Mouse (Mus musculus): ENCODE results near the gene Bola3.

DNA sequence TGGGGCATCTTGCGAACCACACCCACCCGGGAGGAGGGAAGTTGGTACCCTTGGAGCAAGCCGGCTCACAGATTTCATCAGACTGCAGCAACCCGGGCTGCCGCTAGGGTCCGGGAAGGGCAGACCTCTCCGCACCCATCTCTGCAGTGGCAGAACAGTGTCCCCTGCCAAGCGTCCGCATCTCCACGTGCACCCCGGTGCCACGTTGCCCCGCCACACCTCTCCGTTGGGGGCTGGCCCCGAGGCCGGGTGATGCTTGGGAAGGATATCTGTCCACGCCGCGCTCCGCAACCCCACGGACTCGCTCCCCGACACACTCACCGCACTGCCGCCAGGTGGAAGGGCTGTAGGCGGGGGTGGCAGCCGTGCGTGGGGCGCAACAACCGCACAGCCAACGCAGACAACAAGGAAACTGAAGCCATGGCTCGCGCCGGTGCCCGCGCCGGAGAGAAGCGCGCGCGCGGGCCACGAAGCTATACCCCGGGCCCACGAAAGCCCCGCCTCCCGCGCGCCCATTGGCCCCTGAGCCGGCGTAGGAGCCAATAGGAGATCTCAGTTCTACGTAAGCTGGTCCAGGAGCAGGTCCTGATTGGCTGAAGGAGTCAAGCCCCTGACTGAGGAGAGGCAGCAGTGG, 31.7 kb upstream of the Bola3 start:
- TF ChIP-seq CTCF (IDR thresholded peaks at IDR 0.05; ENCODE audit: low read depth) (peak; percentile 88), EP300 (IDR thresholded peaks at IDR 0.05; ENCODE audit: low read depth) (no peak)

All from liver, postnatal 0 days (tissue).